Mouse (Mus musculus): Measurements from ENCODE around the gene Cbx7. TPM values are rescaled to one million over a fixed set of nuclear protein-coding genes. Genes with fewer than 3 reads are reported as not detected.
"Not testable (repeated sequence)": the region's sequence is repeated elsewhere in the genome, so short reads cannot be mapped to it uniquely, and the experiment has no call there.

The Cbx7 gene
- total RNA-seq, 1 experiment: 171 TPM

- H3K4me1 ChIP-seq (ENCODE audit: control insufficient read depth in 2 of 2, insufficient read depth in 2 of 2, low read length in 2 of 2, poor library complexity in 1 of 2): peaks cover 6 to 17% of the 10 kb centered on the region in 2 experiments
- H3K9me3 ChIP-seq (ENCODE audit: control insufficient read depth, insufficient read depth, low read depth, low read length): no peaks in the 10 kb centered on the region
- in situ Hi-C loops (cut with MboI; ENCODE audit: low sequenced_read_pairs in 2 of 2, unreplicated experiment in 2 of 2): no loop called here
- H3K36me3 ChIP-seq (ENCODE audit: control insufficient read depth, insufficient read depth, low read length, poor library complexity, severe bottlenecking): peaks cover 29% of the 10 kb centered on the region
- no peak overlapping the region for H3K27ac ChIP-seq (ENCODE audit: insufficient read depth, low read depth, low read length, poor library complexity, severe bottlenecking)
- no peak overlapping the region for H3K9ac ChIP-seq (ENCODE audit: insufficient read depth, low read depth, low read length, poor library complexity, severe bottlenecking)
- no peak for DNase-seq (ENCODE audit: low read depth, low spot score)
- H3K4me3 ChIP-seq (ENCODE audit: insufficient read depth in 1 of 2, low read depth in 1 of 2, low read length in 2 of 2, poor library complexity in 1 of 2, severe bottlenecking in 1 of 2): no peak overlapping the region
- TF ChIP-seq ZC3H11A (IDR thresholded peaks at IDR 0.05; ENCODE audit: borderline replicate concordance, low read depth, low read length): no peak
- no peak for TF ChIP-seq MAFK (IDR thresholded peaks at IDR 0.05; ENCODE audit: insufficient read depth, low read depth, low read length)
These were observed 74.7 kb downstream of the Cbx7 start for GRCm38 (mm10) chr15:79896080-79896725.

GRCm38 (mm10) chr15:79895221-79896079 lies 75.5 kb downstream of the Cbx7 start:
- Histone ChIP-seq H3K36me3 (ENCODE audit: control insufficient read depth, insufficient read depth, low read length, poor library complexity, severe bottlenecking) (peaks cover 29% of the 10 kb centered on the region), H3K4me1 (ENCODE audit: control insufficient read depth in 2 of 2, insufficient read depth in 2 of 2, low read length in 2 of 2, poor library complexity in 1 of 2) (peaks cover 9 to 15% of the 10 kb centered on the region in 2 experiments)
- in situ Hi-C loops (cut with MboI; ENCODE audit: low sequenced_read_pairs in 2 of 2, unreplicated experiment in 2 of 2); H3K9ac ChIP-seq (ENCODE audit: insufficient read depth, low read depth, low read length, poor library complexity, severe bottlenecking); H3K9me3 ChIP-seq (ENCODE audit: control insufficient read depth, insufficient read depth, low read depth, low read length); DNase-seq (ENCODE audit: low read depth, low spot score); H3K4me3 ChIP-seq (ENCODE audit: insufficient read depth in 1 of 2, low read depth in 1 of 2, low read length in 2 of 2, poor library complexity in 1 of 2, severe bottlenecking in 1 of 2); H3K27ac ChIP-seq (ENCODE audit: insufficient read depth, low read depth, low read length, poor library complexity, severe bottlenecking): not testable (repeated sequence)

GRCm38 (mm10) chr15:79894343-79894742 lies 76.6 kb downstream of the Cbx7 start:
- Histone ChIP-seq H3K4me3 (ENCODE audit: insufficient read depth in 1 of 2, low read depth in 1 of 2, low read length in 2 of 2, poor library complexity in 1 of 2, severe bottlenecking in 1 of 2) (peak overlapping the region in 1 of 2 experiments; percentile 36; a peak in 1 of 4 replicates), H3K9ac (ENCODE audit: insufficient read depth, low read depth, low read length, poor library complexity, severe bottlenecking) (peak overlapping the region; percentile 29; the same call in 1 of the 2 replicates), H3K27ac (ENCODE audit: insufficient read depth, low read depth, low read length, poor library complexity, severe bottlenecking) (no peak overlapping the region), H3K4me1 (ENCODE audit: control insufficient read depth in 2 of 2, insufficient read depth in 2 of 2, low read length in 2 of 2, poor library complexity in 1 of 2) (peaks cover 9% of the 10 kb centered on the region in 2 experiments), H3K36me3 (ENCODE audit: control insufficient read depth, insufficient read depth, low read length, poor library complexity, severe bottlenecking) (peaks cover 25% of the 10 kb centered on the region), H3K9me3 (ENCODE audit: control insufficient read depth, insufficient read depth, low read depth, low read length) (no peaks in the 10 kb centered on the region)
- no peak for DNase-seq (ENCODE audit: low read depth, low spot score)
- TF ChIP-seq CHD2 (IDR thresholded peaks at IDR 0.05; ENCODE audit: low read depth, low read length) (no peak), ZC3H11A (IDR thresholded peaks at IDR 0.05; ENCODE audit: borderline replicate concordance, low read depth, low read length) (no peak), HCFC1 (IDR thresholded peaks at IDR 0.05; ENCODE audit: borderline replicate concordance, insufficient read depth, low read length) (no peak), MAFK (IDR thresholded peaks at IDR 0.05; ENCODE audit: insufficient read depth, low read depth, low read length) (no peak), ZNF384 (IDR thresholded peaks at IDR 0.05; ENCODE audit: low read depth, low read length) (no peak)
- in situ Hi-C loops (cut with MboI; ENCODE audit: low sequenced_read_pairs in 2 of 2, unreplicated experiment in 2 of 2): no loop called here

GRCm38 (mm10) chr15:79893824-79894123 lies 77.1 kb downstream of the Cbx7 start:
- Histone ChIP-seq H3K27ac (ENCODE audit: insufficient read depth, low read depth, low read length, poor library complexity, severe bottlenecking) (no peak overlapping the region), H3K36me3 (ENCODE audit: control insufficient read depth, insufficient read depth, low read length, poor library complexity, severe bottlenecking) (peaks cover 20% of the 10 kb centered on the region), H3K9me3 (ENCODE audit: control insufficient read depth, insufficient read depth, low read depth, low read length) (no peaks in the 10 kb centered on the region), H3K4me1 (ENCODE audit: control insufficient read depth in 2 of 2, insufficient read depth in 2 of 2, low read length in 2 of 2, poor library complexity in 1 of 2) (peaks cover 8 to 9% of the 10 kb centered on the region in 2 experiments), H3K4me3 (ENCODE audit: insufficient read depth in 1 of 2, low read depth in 1 of 2, low read length in 2 of 2, poor library complexity in 1 of 2, severe bottlenecking in 1 of 2) (peak overlapping the region; percentile 64 to 80), H3K9ac (ENCODE audit: insufficient read depth, low read depth, low read length, poor library complexity, severe bottlenecking) (peak overlapping the region; percentile 56; the same call in 1 of the 2 replicates)
- in situ Hi-C loops (cut with MboI; ENCODE audit: low sequenced_read_pairs in 2 of 2, unreplicated experiment in 2 of 2): no loop called here
- TF ChIP-seq CHD2 (IDR thresholded peaks at IDR 0.05; ENCODE audit: low read depth, low read length) (no peak), ZNF384 (IDR thresholded peaks at IDR 0.05; ENCODE audit: low read depth, low read length) (no peak), ZC3H11A (IDR thresholded peaks at IDR 0.05; ENCODE audit: borderline replicate concordance, low read depth, low read length) (no peak), HCFC1 (IDR thresholded peaks at IDR 0.05; ENCODE audit: borderline replicate concordance, insufficient read depth, low read length) (no peak), MAFK (IDR thresholded peaks at IDR 0.05; ENCODE audit: insufficient read depth, low read depth, low read length) (no peak)
- DNase-seq (ENCODE audit: low read depth, low spot score): no peak
